Mouse (Mus musculus) T-cell, adult 2 months (primary cell): ENCODE measurements around the gene Lime1.
A peak's percentile ranks its signal among the peaks of the same experiment; 100 is the strongest.

Experiments used
- DNase-seq: peaks from one replicate; pipeline ENCODE4 v3.0.0; 2022; ENCODE audit warnings: low spot score

Gene Lime1

GRCm38 (mm10) chr2:181379778-181380177 is at the start of gene Lime1:
Gene Lime1 (plus strand): TSS chr2:181380078.
- no peak for DNase-seq

- DNase-seq: no peak
These were observed 47.3 kb upstream of the Lime1 start for GRCm38 (mm10) chr2:181332542-181332941.

GRCm38 (mm10) chr2:181334023-181334422 is 45.9 kb upstream of the Lime1 start:
- peak; percentile 67 for DNase-seq

DNA sequence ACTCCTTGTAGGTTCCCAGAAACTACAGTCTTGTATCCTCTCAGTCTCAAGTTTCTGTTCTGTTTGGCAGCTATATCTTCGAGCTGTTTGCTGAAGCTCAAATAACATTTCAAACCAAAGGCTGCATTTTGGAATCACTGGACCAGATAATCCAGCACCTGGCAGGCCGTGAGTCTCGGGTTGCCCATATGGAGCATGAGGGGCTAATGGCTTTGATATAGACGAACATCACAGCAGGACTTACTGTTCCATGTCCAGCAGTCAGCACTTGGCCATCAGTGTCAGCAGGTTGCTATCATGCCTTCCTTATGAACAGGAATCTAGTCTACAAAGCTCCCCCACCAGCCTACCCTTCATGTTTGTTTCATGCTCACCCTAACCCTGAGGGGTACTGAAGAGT is 39.5 kb upstream of the Lime1 start:
- no peak for DNase-seq

DNA sequence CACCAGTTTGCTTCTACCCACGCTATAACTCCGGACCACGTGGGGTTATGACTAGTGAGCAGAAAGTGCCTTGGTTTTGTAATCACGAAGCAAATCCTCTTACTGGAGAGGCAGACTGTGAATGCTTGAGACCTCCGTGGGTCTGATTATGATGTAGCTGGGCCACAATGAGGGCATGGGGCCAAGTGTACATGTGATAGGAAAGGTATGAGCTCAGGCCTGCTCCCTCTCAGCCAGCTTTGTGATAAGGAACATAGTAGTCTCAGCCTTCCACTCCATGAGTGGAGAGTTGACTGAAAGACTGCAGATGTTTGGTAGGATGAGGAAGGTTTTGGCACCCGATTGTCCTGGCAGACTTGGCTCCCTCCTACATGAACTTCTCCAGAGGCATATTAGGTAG is 37.1 kb upstream of the Lime1 start:
- no peak for DNase-seq

DNA sequence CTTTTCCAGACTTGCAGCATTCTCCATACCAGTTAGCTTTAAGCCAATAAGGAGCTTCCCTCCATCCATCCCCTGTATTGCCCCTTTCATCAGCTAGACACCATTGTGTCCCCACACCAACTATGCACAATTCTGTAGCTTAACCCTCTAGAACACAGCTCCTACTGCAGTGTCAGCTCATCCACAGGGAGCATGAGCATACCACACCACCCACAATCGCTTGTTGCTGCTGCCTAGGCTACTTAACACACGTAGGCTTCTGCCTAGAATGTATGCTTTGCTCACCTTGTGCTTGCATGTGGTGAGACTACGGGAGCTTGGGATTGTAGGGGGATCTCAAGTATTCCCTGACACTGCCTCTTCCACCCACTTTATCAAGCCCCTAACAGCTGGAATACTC is 23.1 kb upstream of the Lime1 start:
- no peak for DNase-seq

DNA sequence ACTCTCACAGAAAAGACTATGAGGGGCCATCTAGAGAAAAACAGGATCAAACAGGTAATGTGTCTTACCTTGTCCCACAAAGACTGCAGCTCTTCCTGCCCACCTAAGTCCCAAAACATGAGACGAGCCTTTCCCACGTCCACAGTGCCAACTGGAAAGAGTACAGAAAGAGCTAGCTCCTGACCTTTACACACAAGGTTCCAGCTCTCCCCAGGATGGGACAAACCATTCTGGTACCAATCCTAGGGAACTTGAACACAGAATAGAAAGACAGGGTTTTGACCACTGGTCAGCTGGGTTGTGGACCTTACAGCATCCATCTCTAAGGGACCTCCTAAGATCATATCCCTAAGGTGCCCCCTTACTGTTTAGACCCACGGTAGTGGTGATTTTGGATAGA is 15.9 kb upstream of the Lime1 start:
- DNase-seq: no peak

GRCm38 (mm10) chr2:181364487-181364859 is 15.4 kb upstream of the Lime1 start:
- DNase-seq: no peak

- peak; percentile 82 for DNase-seq
These were observed 14.8 kb upstream of the Lime1 start, which contains the start of the genes Zgpat and Arfrp1 for GRCm38 (mm10) chr2:181364860-181365596. Gene Zgpat (plus strand): TSS chr2:181364928. Gene Arfrp1 (minus strand): TSS chr2:181365404.

GRCm38 (mm10) chr2:181365655-181366075 is 14.2 kb upstream of the Lime1 start:
- no peak for DNase-seq

GRCm38 (mm10) chr2:181370001-181370400 is 9.9 kb upstream of the Lime1 start:
- no peak for DNase-seq

DNA sequence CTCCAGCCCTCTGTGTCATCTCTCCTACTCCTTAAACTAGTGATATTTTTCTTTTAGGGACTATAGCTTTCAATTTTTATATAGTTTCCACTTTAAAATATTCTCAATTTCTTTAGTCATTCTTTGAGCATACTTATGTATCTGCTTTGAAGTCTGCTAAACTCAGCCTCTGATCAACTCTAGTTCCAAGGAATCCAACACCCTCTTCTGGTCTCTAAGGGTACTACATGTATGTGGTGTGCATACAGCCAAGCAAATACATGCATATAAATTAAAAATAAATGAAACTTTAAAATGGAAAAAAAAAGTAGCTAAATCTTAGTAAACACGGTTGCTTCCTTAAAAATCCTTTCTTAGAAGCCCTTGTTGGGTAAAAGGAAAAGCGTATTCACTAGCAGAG is 4.1 kb upstream of the Lime1 start:
- DNase-seq: peak; percentile 59

DNA sequence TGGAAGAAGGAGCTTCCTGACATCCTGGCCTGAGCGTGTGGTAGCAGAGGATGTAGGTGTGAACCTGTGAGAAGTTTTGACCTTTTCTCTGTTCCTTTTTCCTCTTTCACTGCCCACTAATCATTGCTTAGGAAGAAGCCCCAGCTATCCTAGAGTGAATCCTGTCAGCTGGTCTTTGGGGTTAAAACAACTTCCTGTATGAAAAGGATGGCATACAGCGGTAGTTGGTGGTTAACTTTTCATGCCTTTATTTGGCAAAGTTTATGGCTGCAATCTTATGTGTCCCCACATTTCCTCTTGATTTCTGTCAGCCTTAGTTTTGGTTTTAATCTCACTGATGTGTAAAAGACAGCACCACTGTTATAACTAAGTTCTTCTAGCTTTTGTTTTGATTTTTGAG is 2.6 kb upstream of the Lime1 start:
- peak; percentile 52 for DNase-seq

GRCm38 (mm10) chr2:181378701-181379100 is 1.2 kb upstream of the Lime1 start:
- no peak for DNase-seq

DNA sequence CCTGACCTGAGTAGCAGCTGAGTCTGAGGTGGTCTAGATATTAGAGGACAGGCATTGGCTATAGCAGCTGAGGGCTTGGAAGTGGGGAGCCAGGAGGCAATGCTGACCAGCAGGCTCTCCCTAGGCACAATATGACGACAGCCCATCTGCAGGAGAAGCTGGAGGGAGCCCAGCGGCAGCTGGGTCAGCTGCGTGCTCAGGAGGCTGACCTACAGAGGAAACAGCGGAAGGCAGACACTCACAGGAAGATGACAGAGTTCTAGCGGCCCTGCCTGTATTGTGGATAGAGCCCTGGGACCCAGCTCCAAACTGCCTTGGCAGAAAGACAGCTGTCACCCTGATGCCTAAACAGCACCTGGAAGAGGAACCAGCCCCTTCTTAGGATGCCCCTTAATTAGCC is 373 bp downstream of the Lime1 start:
- no peak for DNase-seq

- DNase-seq: peak; percentile 82
These were observed 1.2 kb downstream of the Lime1 start for GRCm38 (mm10) chr2:181381107-181381506.

- peak; percentile 25 for DNase-seq
These were observed 1.9 kb downstream of the Lime1 start for GRCm38 (mm10) chr2:181381631-181382306.

GRCm38 (mm10) chr2:181384463-181384862 is 4.6 kb downstream of the Lime1 start:
- DNase-seq: no peak

DNA sequence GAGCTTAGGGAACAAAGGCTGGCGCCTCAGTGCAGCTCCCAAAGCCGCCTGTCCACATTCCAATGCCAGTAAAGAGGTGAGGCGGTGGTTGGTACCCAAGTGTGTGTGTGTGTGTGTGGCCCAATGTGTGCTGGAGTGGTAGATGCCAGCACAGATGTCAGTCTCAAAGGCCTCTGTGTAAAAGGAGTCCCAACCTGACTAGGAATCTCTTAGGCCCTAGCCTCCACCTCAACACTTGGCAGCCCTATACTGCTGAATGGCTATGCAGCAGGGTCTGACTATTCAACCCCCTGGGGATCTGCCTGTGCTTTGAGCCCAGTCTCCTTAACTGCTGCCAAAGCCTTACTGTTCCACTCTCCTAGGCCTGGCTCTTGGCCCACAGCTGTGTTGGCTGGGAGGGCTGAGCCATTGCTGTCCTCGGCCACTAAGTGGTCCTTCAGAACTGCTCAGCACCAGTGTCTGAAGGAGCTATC is 5.1 kb downstream of the Lime1 start:
- DNase-seq: no peak

DNA sequence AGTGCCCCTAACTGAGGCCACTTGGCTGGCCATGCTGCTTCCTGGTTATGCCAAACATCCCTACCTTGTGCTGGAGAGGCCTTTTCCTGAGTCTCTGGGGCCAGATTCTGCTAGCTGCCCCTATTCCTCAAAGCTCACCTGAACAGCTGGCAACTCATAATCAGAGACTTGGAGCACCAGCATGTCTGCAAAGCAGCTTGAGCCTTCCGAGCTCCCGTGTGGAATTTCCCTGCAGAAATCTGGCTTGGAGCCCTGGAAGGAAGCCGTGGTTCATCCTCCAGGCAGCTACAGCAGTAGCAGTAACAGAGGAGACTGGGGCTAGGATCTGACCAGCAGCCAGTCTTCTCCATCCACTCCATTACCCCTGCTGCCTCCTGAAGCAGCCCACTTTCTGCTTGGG is 6.0 kb downstream of the Lime1 start:
- DNase-seq: no peak

DNA sequence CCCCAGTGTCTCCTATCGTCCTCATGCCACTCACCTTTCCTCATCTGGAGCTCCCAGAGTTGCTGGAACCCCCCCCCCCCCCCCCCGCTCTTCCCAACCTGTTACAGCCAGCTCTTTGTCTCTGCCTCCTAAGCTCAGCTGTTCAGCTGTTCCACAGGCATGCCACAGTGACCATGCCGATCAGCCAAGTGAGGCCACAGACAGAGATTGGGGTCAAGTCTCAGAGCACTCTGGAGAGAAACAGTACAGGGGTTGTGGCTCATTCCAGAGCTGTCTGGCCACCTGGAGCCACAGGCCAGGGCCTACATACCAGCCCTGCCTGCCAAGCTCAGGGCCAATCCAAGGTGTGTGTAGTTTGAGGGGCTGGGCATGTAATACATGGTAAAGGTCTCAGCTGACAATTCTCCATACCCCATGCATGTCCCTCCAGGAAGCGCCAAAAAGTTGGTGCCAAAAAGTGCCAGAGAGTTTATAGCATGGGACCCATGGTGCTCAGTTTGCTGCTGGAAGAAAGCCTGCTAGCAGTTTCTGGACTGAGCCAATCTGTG is 6.9 kb downstream of the Lime1 start:
- no peak for DNase-seq

GRCm38 (mm10) chr2:181390136-181390870 is 10.4 kb downstream of the Lime1 start:
- no peak for DNase-seq
